21 mouse cellular contexts compared by ENCODE assay signal in the genomic region with DNA sequence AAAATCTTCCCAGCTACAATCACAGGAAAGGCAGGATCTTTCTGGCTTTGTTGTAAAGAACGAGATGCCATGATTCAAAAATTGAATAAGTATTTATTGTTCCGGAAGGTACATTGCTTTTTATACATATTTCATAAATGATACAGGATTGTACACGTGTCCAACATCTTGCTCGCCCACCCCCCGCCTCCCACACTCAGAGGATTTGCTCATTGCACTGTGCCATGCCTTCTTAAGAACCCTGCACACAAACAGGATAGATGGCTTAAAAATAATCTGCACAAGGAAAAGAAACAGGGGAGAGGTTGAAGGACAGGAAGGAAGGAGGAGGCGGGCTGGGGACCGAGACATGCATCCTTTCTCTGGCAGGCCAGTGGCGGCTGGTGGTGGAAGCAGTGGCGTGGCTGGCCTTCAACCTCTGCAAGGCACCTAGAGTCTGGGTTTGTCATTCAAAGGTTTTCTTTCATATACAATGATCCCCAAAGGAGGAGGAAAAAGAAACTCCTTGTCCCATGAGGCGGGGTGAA. TPM values are rescaled to one million over a fixed set of nuclear protein-coding genes. Genes with fewer than 3 reads are reported as not detected.
DNase-seq lines count a peak whose midpoint lies in the region; ATAC-seq and TF ChIP-seq lines count a peak whose summit lies in the region.
"Had no signal": no experiment of that assay in that cellular context is flagged by ENCODE, and none has a peak within 500 bp of the region (broad histone marks: within the 10 kb centered on the region; RNA-seq: fewer than 3 reads in every experiment).

No protein-coding gene starts in this region.

- H3K4me2 ChIP-seq in heart, embryonic 14.5 days (ENCODE audit: low read length): no peak overlapping the region
- H3K4me2 ChIP-seq in midbrain, embryonic 11.5 days: no peak overlapping the region
- no peak overlapping the region for H3K4me2 ChIP-seq in midbrain, postnatal 0 days (ENCODE audit: low read depth, low read length, poor library complexity, severe bottlenecking)
- H3K4me2 ChIP-seq: limb, embryonic 13.5 days; neural tube, embryonic 15.5 days had no signal

- 67% methylated on average over 10 of the region's 10 CpGs for WGBS in heart, embryonic 14.5 days
- 78% methylated on average over 10 of the region's 10 CpGs for WGBS in kidney, adult 2 months
- WGBS in midbrain, embryonic 11.5 days: 91% methylated on average over 10 of the region's 10 CpGs
- 89% methylated on average over 10 of the region's 10 CpGs for WGBS in midbrain, postnatal 0 days

- no peak overlapping the region for H3K9ac ChIP-seq in heart, embryonic 14.5 days (ENCODE audit: low read length)
- H3K9ac ChIP-seq in midbrain, embryonic 11.5 days (ENCODE audit: low read length): no peak overlapping the region
- H3K9ac ChIP-seq in midbrain, postnatal 0 days (replicated peaks; ENCODE audit: low read length, poor library complexity, severe bottlenecking): no peak overlapping the region
- H3K9ac ChIP-seq: limb, embryonic 13.5 days; neural tube, embryonic 15.5 days had no signal

- no peaks in the 10 kb centered on the region for H3K9me3 ChIP-seq in heart, embryonic 14.5 days (ENCODE audit: control insufficient read depth, low read length)
- H3K9me3 ChIP-seq in midbrain, embryonic 11.5 days (ENCODE audit: control insufficient read depth, low read length): no peaks in the 10 kb centered on the region
- no peaks in the 10 kb centered on the region for H3K9me3 ChIP-seq in midbrain, postnatal 0 days (ENCODE audit: low read length)
- H3K9me3 ChIP-seq: limb, embryonic 13.5 days; midbrain, embryonic 10.5 days; neural tube, embryonic 15.5 days had no signal

- no peak for TF ChIP-seq POLR2A in kidney, adult 2 months (IDR thresholded peaks at IDR 0.05; ENCODE audit: low read depth, low read length)

- ATAC-seq in heart, embryonic 14.5 days (ENCODE audit: insufficient number of reproducible peaks, insufficient read depth, low FRiP score, low read depth): no peak
- no peak for ATAC-seq in midbrain, embryonic 11.5 days (ENCODE audit: low FRiP score)
- no peak for ATAC-seq in midbrain, postnatal 0 days (ENCODE audit: low FRiP score)
- ATAC-seq: forebrain, embryonic 14.5 days; lung, postnatal 0 days had no signal

- peak; percentile 29 for DNase-seq in adrenal gland, postnatal 14 days
- no peak for DNase-seq in adrenal gland, postnatal 25 days
- DNase-seq in heart, adult 8-10 months (ENCODE audit: low spot score): no peak
- peak; percentile 15 to 39 for DNase-seq in kidney, postnatal 4 days
- no peak for DNase-seq in kidney, adult 2 months
- DNase-seq in midbrain, embryonic 11.5 days (ENCODE audit: low spot score, missing footprints): peak; percentile 31
- no peak for DNase-seq in midbrain, postnatal 0 days (ENCODE audit: low spot score)
- DNase-seq: cerebellum, postnatal 10 days; embryo, embryonic 11 days; thymus, postnatal 25 days had no signal

- peaks cover 14% of the 10 kb centered on the region for H3K36me3 ChIP-seq in heart, embryonic 14.5 days (ENCODE audit: control insufficient read depth, insufficient read depth, low read length)
- no peaks in the 10 kb centered on the region for H3K36me3 ChIP-seq in kidney, adult 2 months (ENCODE audit: control insufficient read depth, insufficient read depth, low read length)
- no peaks in the 10 kb centered on the region for H3K36me3 ChIP-seq in midbrain, embryonic 11.5 days (ENCODE audit: control insufficient read depth, insufficient read depth, low read length)
- H3K36me3 ChIP-seq in midbrain, postnatal 0 days (ENCODE audit: insufficient read depth, low read length): 0 out of 2 replicates have a peak, but pooled peaks cover 2% of the 10 kb centered on the region
- H3K36me3 ChIP-seq: midbrain, embryonic 10.5 days; neural tube, embryonic 15.5 days had no signal

- peak overlapping the region; percentile 35 to 48; a peak in 1 of 4 replicates for H3K27ac ChIP-seq in heart, embryonic 14.5 days (replicated peaks in 1 of 2; ENCODE audit: control insufficient read depth in 1 of 2, insufficient read depth in 1 of 2, low read depth in 2 of 2, low read length in 2 of 2)
- H3K27ac ChIP-seq in kidney, adult 2 months (ENCODE audit: insufficient read depth, low read depth, low read length): no peak overlapping the region
- no peak overlapping the region for H3K27ac ChIP-seq in midbrain, embryonic 11.5 days (ENCODE audit: low read depth, low read length)
- no peak overlapping the region for H3K27ac ChIP-seq in midbrain, postnatal 0 days (ENCODE audit: low read depth, low read length)
- H3K27ac ChIP-seq: limb, embryonic 13.5 days; midbrain, embryonic 10.5 days; neural tube, embryonic 15.5 days had no signal

- H3K4me3 ChIP-seq in heart, embryonic 14.5 days (ENCODE audit: control insufficient read depth in 1 of 2, insufficient read depth in 1 of 2, low read depth in 1 of 2, low read length in 2 of 2): no peak overlapping the region
- H3K4me3 ChIP-seq in kidney, adult 2 months (ENCODE audit: insufficient read depth, low read depth, low read length): no peak overlapping the region
- H3K4me3 ChIP-seq in midbrain, embryonic 11.5 days (ENCODE audit: low read depth, low read length): no peak overlapping the region
- no peak overlapping the region for H3K4me3 ChIP-seq in midbrain, postnatal 0 days (ENCODE audit: low read depth, low read length)
- H3K4me3 ChIP-seq: limb, embryonic 13.5 days; midbrain, embryonic 10.5 days; neural tube, embryonic 15.5 days had no signal

- TF ChIP-seq CTCF in kidney, adult 2 months (conservative IDR thresholded peaks at IDR 0.05; ENCODE audit: insufficient read depth, insufficient read length, low read depth, low read length): no peak
- TF ChIP-seq CTCF in midbrain, postnatal 0 days (IDR thresholded peaks at IDR 0.05): no peak

- peaks cover 11 to 34% of the 10 kb centered on the region in 2 experiments for H3K4me1 ChIP-seq in heart, embryonic 14.5 days (ENCODE audit: control insufficient read depth in 2 of 2, insufficient read depth in 2 of 2, low read length in 2 of 2)
- no peaks in the 10 kb centered on the region for H3K4me1 ChIP-seq in kidney, adult 2 months (ENCODE audit: control insufficient read depth, insufficient read depth, low read length)
- peaks cover 3% of the 10 kb centered on the region; the same call in 1 of the 2 replicates for H3K4me1 ChIP-seq in midbrain, embryonic 11.5 days (ENCODE audit: control insufficient read depth, insufficient read depth, low read length)
- no peaks in the 10 kb centered on the region for H3K4me1 ChIP-seq in midbrain, postnatal 0 days (ENCODE audit: insufficient read depth, low read length)

- no peaks in the 10 kb centered on the region for H3K27me3 ChIP-seq in heart, embryonic 14.5 days (ENCODE audit: control insufficient read depth, insufficient read depth, low read length)
- no peaks in the 10 kb centered on the region for H3K27me3 ChIP-seq in kidney, adult 2 months (replicated peaks; ENCODE audit: control insufficient read depth, insufficient read depth, low read length)
- H3K27me3 ChIP-seq in midbrain, embryonic 11.5 days (ENCODE audit: control insufficient read depth, insufficient read depth, low read length): no peaks in the 10 kb centered on the region
- no peaks in the 10 kb centered on the region for H3K27me3 ChIP-seq in midbrain, postnatal 0 days (ENCODE audit: insufficient read depth, low read length)
- H3K27me3 ChIP-seq: CH12.LX; limb, embryonic 13.5 days; neural tube, embryonic 15.5 days had no signal

RNA-seq across cellular contexts. Expression of gene Oit3, which starts 5.4 kb away (rescaled TPM):
- 5.9 and 6.9 TPM in 2 replicates for total RNA-seq in adrenal gland, postnatal 14 days (2021)
- total RNA-seq in adrenal gland, postnatal 25 days (2021): 4.8 and 6.2 TPM in 2 replicates
- 4.7 and 5.6 TPM in 2 replicates for polyA plus RNA-seq in heart, embryonic 14.5 days (2014; fragmentation: Nextera tagmentation; extraction: Ambion mirVana)
- total RNA-seq in heart, adult 8-10 months (2022): under 1 TPM in 1 of 4 experiments, not detected in 3; 0.31 TPM
- polyA plus RNA-seq in kidney, adult 2 months (2012; rRNA removed): 1.0 and 1.4 TPM in 2 replicates
- polyA plus RNA-seq in midbrain, embryonic 11.5 days (2014; fragmentation: Nextera tagmentation; extraction: Ambion mirVana): 0.38 and 0.48 TPM in 2 replicates
- 0.11 TPM in 1 of 2 replicates, not detected in the other for total RNA-seq in midbrain, postnatal 0 days (2014; rRNA removed)
- polyA plus RNA-seq in midbrain, postnatal 0 days (2015; fragmentation: Nextera tagmentation; extraction: Ambion mirVana): 0.05 TPM in 1 of 2 replicates, not detected in the other
- total RNA-seq: gastrocnemius, adult 18-20 months had no signal
- polyA plus RNA-seq: forebrain, embryonic 14.5 days had no signal

RNA-seq across cellular contexts. Expression of gene Pla2g12b, which starts 43.5 kb away (rescaled TPM):
- total RNA-seq in adrenal gland, postnatal 14 days (2021): 0.64 and 8.6 TPM in 2 replicates
- 1.4 TPM in 1 of 2 replicates, not detected in the other for total RNA-seq in adrenal gland, postnatal 25 days (2021)
- polyA plus RNA-seq in heart, embryonic 14.5 days (2014; fragmentation: Nextera tagmentation; extraction: Ambion mirVana): 0.50 and 0.55 TPM in 2 replicates
- total RNA-seq in heart, adult 8-10 months (2022): not detected
- polyA plus RNA-seq in kidney, adult 2 months (2012; rRNA removed): 0.31 and 0.76 TPM in 2 replicates
- 0.21 TPM in 1 of 2 replicates, not detected in the other for polyA plus RNA-seq in midbrain, embryonic 11.5 days (2014; fragmentation: Nextera tagmentation; extraction: Ambion mirVana)
- not detected in 2 replicates for total RNA-seq in midbrain, postnatal 0 days (2014; rRNA removed)
- polyA plus RNA-seq in midbrain, postnatal 0 days (2015; fragmentation: Nextera tagmentation; extraction: Ambion mirVana): not detected in 2 replicates
- total RNA-seq: CH12.LX; gastrocnemius, adult 18-20 months; hematopoietic stem cell, adult 5-6 weeks; left cerebral cortex, adult 18-20 months had no signal
- polyA plus RNA-seq: forebrain, embryonic 14.5 days; limb, embryonic 13.5 days; midbrain, embryonic 10.5 days; neural tube, embryonic 15.5 days; spleen, adult 2 months had no signal

RNA-seq across cellular contexts. Expression of gene Gm10273, which starts 51.5 kb away (rescaled TPM):
- 19.4 and 23.1 TPM in 2 replicates for total RNA-seq in adrenal gland, postnatal 14 days (2021)
- 23.4 and 50.5 TPM in 2 replicates for total RNA-seq in adrenal gland, postnatal 25 days (2021)
- polyA plus RNA-seq in heart, embryonic 14.5 days (2014; fragmentation: Nextera tagmentation; extraction: Ambion mirVana): 7.6 and 11.6 TPM in 2 replicates
- 100 to 1,000 TPM; 109 to 153 (median 139) TPM for total RNA-seq in heart, adult 8-10 months (2022)
- polyA plus RNA-seq in kidney, adult 2 months (2012; rRNA removed): 10.3 and 15.9 TPM in 2 replicates
- polyA plus RNA-seq in midbrain, embryonic 11.5 days (2014; fragmentation: Nextera tagmentation; extraction: Ambion mirVana): 2.4 and 3.3 TPM in 2 replicates
- 4.3 and 6.9 TPM in 2 replicates for total RNA-seq in midbrain, postnatal 0 days (2014; rRNA removed)
- polyA plus RNA-seq in midbrain, postnatal 0 days (2015; fragmentation: Nextera tagmentation; extraction: Ambion mirVana): 5.9 and 7.7 TPM in 2 replicates
- polyA plus RNA-seq: forebrain, embryonic 14.5 days had no signal

Comparison
In these comparisons a context has a peak if more than half of its experiments do, and no peak if none do; other contexts are left out.
1. DNase-seq: peak in adrenal gland, postnatal 14 days (single experiment), kidney, postnatal 4 days (2 of 2) and midbrain, embryonic 11.5 days (single experiment); none in adrenal gland, postnatal 25 days (single experiment), heart, adult 8-10 months (single experiment), kidney, adult 2 months (single experiment) and midbrain, postnatal 0 days (single experiment).
2. H3K27ac ChIP-seq: peak in heart, embryonic 14.5 days (2 of 2); none in kidney, adult 2 months (single experiment), midbrain, embryonic 11.5 days (single experiment) and midbrain, postnatal 0 days (single experiment).